In genomic region chr12:58669914-58670635, GRCm38 (mm10) we compare ENCODE assay signal across 22 mouse cellular contexts.
DNase-seq lines count a peak whose midpoint lies in the region; ATAC-seq and TF ChIP-seq lines count a peak whose summit lies in the region.
"Had no signal": no experiment of that assay in that cellular context is flagged by ENCODE, and none has a peak within 500 bp of the region (broad histone marks: within the 10 kb centered on the region; RNA-seq: fewer than 3 reads in every experiment).

No protein-coding gene starts in this region.

- no peaks in the 10 kb centered on the region for H3K27me3 ChIP-seq in forebrain, embryonic 12.5 days
- no peaks in the 10 kb centered on the region for H3K27me3 ChIP-seq in forebrain, postnatal 0 days (ENCODE audit: insufficient read depth, low read length)
- H3K27me3 ChIP-seq in hindbrain, embryonic 16.5 days (replicated peaks; ENCODE audit: control insufficient read depth, insufficient read depth, low read length), result no peaks in the 10 kb centered on the region
- no peaks in the 10 kb centered on the region for H3K27me3 ChIP-seq in neural tube, embryonic 15.5 days (replicated peaks)
- H3K27me3 ChIP-seq: embryonic facial prominence, embryonic 12.5 days; heart, embryonic 15.5 days; limb, embryonic 13.5 days had no signal

- DNase-seq in forebrain, postnatal 0 days, result no peak
- peak; percentile 4 for DNase-seq in retina, postnatal 1 day
- no peak for DNase-seq in retina, embryonic 14.5 days (ENCODE audit: low spot score)
- DNase-seq in left cerebral cortex, adult 2 months (ENCODE audit: extremely low spot score in 1 of 2, low spot score in 2 of 2), result no peak
- DNase-seq in layer of hippocampus, postnatal 36 days, result no peak
- DNase-seq: adrenal gland, postnatal 25 days; cerebellum, adult 11-12 months; gastrocnemius, postnatal 36 days; heart, postnatal 4 days; kidney, postnatal 4 days; layer of hippocampus, adult 9-11 months; thymus, postnatal 14 days had no signal

- H3K27ac ChIP-seq in forebrain, embryonic 12.5 days, result peak overlapping the region; percentile 14; the same call in 1 of the 2 replicates
- no peak overlapping the region for H3K27ac ChIP-seq in forebrain, postnatal 0 days (ENCODE audit: low read depth, low read length)
- no peak overlapping the region for H3K27ac ChIP-seq in hindbrain, embryonic 16.5 days (ENCODE audit: low read depth, low read length)
- no peak overlapping the region for H3K27ac ChIP-seq in neural tube, embryonic 15.5 days (replicated peaks)
- no peak overlapping the region for H3K27ac ChIP-seq in left cerebral cortex, adult 2 months
- H3K27ac ChIP-seq: embryonic facial prominence, embryonic 12.5 days; heart, embryonic 15.5 days; limb, embryonic 13.5 days; liver, embryonic 14.5 days; macrophage had no signal

- no peak overlapping the region for H3K9ac ChIP-seq in forebrain, embryonic 12.5 days
- H3K9ac ChIP-seq in forebrain, postnatal 0 days, result no peak overlapping the region
- H3K9ac ChIP-seq in hindbrain, embryonic 16.5 days (ENCODE audit: low read depth, low read length), result no peak overlapping the region
- H3K9ac ChIP-seq in neural tube, embryonic 15.5 days (replicated peaks), result no peak overlapping the region
- H3K9ac ChIP-seq: embryonic facial prominence, embryonic 12.5 days; heart, embryonic 15.5 days; limb, embryonic 13.5 days; liver, embryonic 14.5 days had no signal

- no peaks in the 10 kb centered on the region for H3K9me3 ChIP-seq in forebrain, embryonic 12.5 days
- no peaks in the 10 kb centered on the region for H3K9me3 ChIP-seq in forebrain, postnatal 0 days (ENCODE audit: low read length)
- no peaks in the 10 kb centered on the region for H3K9me3 ChIP-seq in hindbrain, embryonic 16.5 days (ENCODE audit: control insufficient read depth, low read length)
- H3K9me3 ChIP-seq in neural tube, embryonic 15.5 days (replicated peaks), result no peaks in the 10 kb centered on the region
- H3K9me3 ChIP-seq: embryonic facial prominence, embryonic 12.5 days; heart, embryonic 15.5 days; limb, embryonic 13.5 days had no signal

- H3K4me2 ChIP-seq in forebrain, embryonic 12.5 days, result no peak overlapping the region
- H3K4me2 ChIP-seq in forebrain, postnatal 0 days (ENCODE audit: low read depth), result no peak overlapping the region
- no peak overlapping the region for H3K4me2 ChIP-seq in hindbrain, embryonic 16.5 days (ENCODE audit: low read length)
- no peak overlapping the region for H3K4me2 ChIP-seq in neural tube, embryonic 15.5 days
- H3K4me2 ChIP-seq: embryonic facial prominence, embryonic 12.5 days; heart, embryonic 15.5 days; limb, embryonic 13.5 days had no signal

- no peaks in the 10 kb centered on the region for H3K4me1 ChIP-seq in forebrain, embryonic 12.5 days
- H3K4me1 ChIP-seq in forebrain, postnatal 0 days (ENCODE audit: insufficient read depth), result no peaks in the 10 kb centered on the region
- no peaks in the 10 kb centered on the region for H3K4me1 ChIP-seq in hindbrain, embryonic 16.5 days (ENCODE audit: control insufficient read depth, insufficient read depth, low read depth, low read length)
- no peaks in the 10 kb centered on the region for H3K4me1 ChIP-seq in neural tube, embryonic 15.5 days
- H3K4me1 ChIP-seq: embryonic facial prominence, embryonic 12.5 days; heart, embryonic 15.5 days; limb, embryonic 13.5 days had no signal

- H3K4me3 ChIP-seq in forebrain, embryonic 12.5 days (replicated peaks), result no peak overlapping the region
- no peak overlapping the region for H3K4me3 ChIP-seq in forebrain, postnatal 0 days (ENCODE audit: low read depth, low read length)
- no peak overlapping the region for H3K4me3 ChIP-seq in hindbrain, embryonic 16.5 days (ENCODE audit: low read length)
- no peak overlapping the region for H3K4me3 ChIP-seq in neural tube, embryonic 15.5 days (replicated peaks)
- no peak overlapping the region for H3K4me3 ChIP-seq in left cerebral cortex, adult 2 months
- H3K4me3 ChIP-seq: embryonic facial prominence, embryonic 12.5 days; heart, embryonic 15.5 days; limb, embryonic 13.5 days had no signal

- TF ChIP-seq CTCF in forebrain, postnatal 0 days (IDR thresholded peaks at IDR 0.05; ENCODE audit: low read depth), result no peak
- TF ChIP-seq CTCF in left cerebral cortex, adult 2 months (IDR thresholded peaks at IDR 0.05), result no peak

- 62% methylated on average over 3 of the region's 3 CpGs for WGBS in forebrain, embryonic 12.5 days
- WGBS in forebrain, postnatal 0 days, result 42% methylated on average over 3 of the region's 3 CpGs
- WGBS in hindbrain, embryonic 16.5 days, result 60% methylated on average over 3 of the region's 3 CpGs
- WGBS in neural tube, embryonic 15.5 days, result 61% methylated on average over 3 of the region's 3 CpGs

- no peaks in the 10 kb centered on the region for H3K36me3 ChIP-seq in forebrain, embryonic 12.5 days (replicated peaks)
- no peaks in the 10 kb centered on the region for H3K36me3 ChIP-seq in forebrain, postnatal 0 days (ENCODE audit: insufficient read depth)
- H3K36me3 ChIP-seq in hindbrain, embryonic 16.5 days (ENCODE audit: control insufficient read depth, insufficient read depth, low read length), result no peaks in the 10 kb centered on the region
- H3K36me3 ChIP-seq in neural tube, embryonic 15.5 days, result no peaks in the 10 kb centered on the region
- H3K36me3 ChIP-seq: embryonic facial prominence, embryonic 12.5 days; heart, embryonic 15.5 days; limb, embryonic 13.5 days had no signal

- ATAC-seq in forebrain, embryonic 12.5 days (ENCODE audit: low FRiP score), result peak; percentile 88; the same call in 1 of the 2 replicates
- no peak for ATAC-seq in forebrain, postnatal 0 days
- peak; percentile 78 for ATAC-seq in hindbrain, embryonic 16.5 days
- ATAC-seq in neural tube, embryonic 15.5 days (ENCODE audit: low FRiP score), result peak; percentile 45; the same call in 1 of the 2 replicates
- ATAC-seq: CD4-positive, CD25-positive, alpha-beta regulatory T cell, adult 4 months; intestine, embryonic 16.5 days had no signal

- intact Hi-C loops in left cerebral cortex, adult 2 months (cut with DNase I), result no loop called here
